Mouse (Mus musculus): Measurements from ENCODE around the gene Zfp790. TPM values are rescaled to one million over a fixed set of nuclear protein-coding genes. Genes with fewer than 3 reads are reported as not detected.
"Not testable (repeated sequence)": the region's sequence is repeated elsewhere in the genome, so short reads cannot be mapped to it uniquely, and the experiment has no call there.

The Zfp790 gene
- polyA plus RNA-seq, 1 experiment from 2014 or later = 18.1 TPM

GRCm38 (mm10) chr7:29852831-29853218 lies 36.9 kb downstream of the Zfp790 start:
- peaks cover 7% of the 10 kb centered on the region for H3K4me1 ChIP-seq
- H3K9ac ChIP-seq = peak overlapping the region; percentile 76
- peak overlapping the region; percentile 65 for H3K4me3 ChIP-seq
- no peaks in the 10 kb centered on the region for H3K9me3 ChIP-seq
- H3K27ac ChIP-seq = no peak overlapping the region
- peak overlapping the region; percentile 77 for H3K4me2 ChIP-seq
- 0 out of 2 replicates have a peak, but pooled peaks have one; percentile 11 for ATAC-seq (ENCODE audit: insufficient number of reproducible peaks, insufficient read depth, low FRiP score, low TSS enrichment, low read depth)
- H3K27me3 ChIP-seq = no peaks in the 10 kb centered on the region
- 55% methylated on average over 9 of the region's 9 CpGs for WGBS
- H3K36me3 ChIP-seq = peaks cover 28% of the 10 kb centered on the region

DNA sequence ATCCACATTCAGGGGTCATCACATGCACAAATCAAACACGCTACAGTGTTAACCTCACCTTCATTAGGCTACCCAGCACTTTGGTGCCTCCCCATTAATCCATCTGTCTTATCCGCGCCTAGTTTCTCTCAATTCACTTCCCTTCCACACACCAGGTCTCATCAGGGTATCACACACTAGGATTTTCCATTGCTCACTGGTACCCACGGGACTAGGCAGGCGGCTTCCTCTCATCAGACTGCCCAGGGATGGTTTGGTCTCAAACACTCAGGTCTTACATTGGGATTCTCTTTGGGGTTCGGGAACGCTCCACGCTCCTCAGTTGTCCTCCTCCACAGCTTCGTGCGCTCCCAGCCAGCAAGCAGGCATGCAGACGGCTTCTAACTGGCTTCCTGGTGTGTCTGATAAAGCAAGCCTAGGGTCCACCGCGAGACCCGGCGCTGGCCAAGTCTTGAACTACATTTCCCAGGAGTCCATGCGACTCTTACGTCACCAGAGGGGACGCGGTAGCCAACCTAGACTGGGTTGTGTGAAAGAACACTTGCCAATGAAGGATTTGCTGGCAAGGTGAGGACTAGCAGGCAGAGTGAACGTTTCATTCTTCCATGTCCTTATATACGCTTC lies 37.4 kb downstream of the Zfp790 start, which contains the start of gene Zfp940:
Zfp940 (minus strand) TSS at position 451 of the 624 bp plus-strand sequence.
- Histone ChIP-seq H3K9ac (peak within 1 kb of the TSS; percentile 76), H3K27ac (0 out of 2 replicates have a peak within 1 kb of the TSS, but pooled peaks have one; percentile 51), H3K4me1 (peaks cover 7% of the 10 kb centered on the region), H3K36me3 (peaks cover 26% of the 10 kb centered on the region), H3K9me3 (no peaks in the 10 kb centered on the region), H3K27me3 (no peaks in the 10 kb centered on the region), H3K4me3 (peak within 1 kb of the TSS; percentile 65), H3K4me2 (peak within 1 kb of the TSS; percentile 77)
- WGBS = 1% methylated on average over 21 of the region's 21 CpGs
- ATAC-seq (ENCODE audit: insufficient number of reproducible peaks, insufficient read depth, low FRiP score, low TSS enrichment, low read depth) = peak; percentile 95

DNA sequence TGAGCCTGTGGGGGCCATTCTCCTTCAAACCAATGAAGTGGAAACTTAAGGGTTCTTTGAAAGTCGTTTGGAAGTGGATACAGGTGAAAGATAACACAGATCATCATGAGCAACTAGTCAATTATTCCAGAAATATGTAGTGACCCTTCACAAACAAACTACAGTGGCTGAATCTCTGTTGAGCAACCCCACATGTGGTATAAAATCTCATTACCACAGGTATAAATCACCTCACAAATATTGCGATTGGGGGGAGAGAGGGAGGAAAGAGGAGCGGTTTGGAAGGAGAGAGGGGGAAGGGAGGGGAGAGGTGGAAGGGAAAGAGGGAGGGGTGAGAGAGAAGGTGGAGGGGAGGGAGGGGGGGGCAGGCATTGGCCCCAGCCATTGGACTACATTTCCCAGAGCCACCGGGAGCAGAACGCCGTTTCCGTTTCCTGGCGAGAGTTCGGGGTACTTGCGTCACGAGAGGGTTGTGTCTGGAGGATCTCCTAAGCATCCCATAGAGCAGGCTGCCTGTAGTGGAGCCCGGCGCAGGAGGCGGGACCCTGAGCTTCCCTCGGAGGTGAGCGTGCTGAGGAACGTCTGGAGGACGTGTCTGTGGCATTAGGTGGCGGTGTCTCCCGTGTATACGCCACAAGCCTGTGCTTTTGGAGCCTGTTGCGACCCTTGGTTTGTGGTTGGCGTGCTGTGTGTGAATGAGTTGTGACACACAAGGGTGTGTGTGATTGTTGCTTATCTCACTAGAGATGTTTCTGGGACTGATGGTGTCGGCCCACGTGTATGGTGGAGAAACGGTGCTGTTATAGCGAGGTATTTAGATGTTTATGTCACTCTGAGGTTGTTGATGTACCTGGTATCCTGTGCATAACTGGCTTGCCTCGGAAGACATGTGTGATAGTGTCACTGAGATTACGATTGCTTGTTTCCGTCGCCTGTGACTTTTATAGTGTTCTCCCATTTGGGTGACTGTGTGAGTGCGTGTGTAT lies 43.9 kb downstream of the Zfp790 start, which contains the start of gene Zfp420:
Zfp420 (plus strand) TSS at position 448 of the 986 bp plus-strand sequence.
- H3K4me2 ChIP-seq = peak within 1 kb of the TSS; percentile 76
- peaks cover 6% of the 10 kb centered on the region for H3K4me1 ChIP-seq
- H3K9ac ChIP-seq = peak within 1 kb of the TSS; percentile 76
- WGBS = 4% methylated on average over 32 of the region's 32 CpGs
- no peak within 1 kb of the TSS for H3K27ac ChIP-seq
- H3K27me3 ChIP-seq = no peaks in the 10 kb centered on the region
- peak within 1 kb of the TSS; percentile 66 for H3K4me3 ChIP-seq
- ATAC-seq (ENCODE audit: insufficient number of reproducible peaks, insufficient read depth, low FRiP score, low TSS enrichment, low read depth) = peak; percentile 96
- no peaks in the 10 kb centered on the region for H3K9me3 ChIP-seq
- peaks cover 6% of the 10 kb centered on the region for H3K36me3 ChIP-seq

GRCm38 (mm10) chr7:29861660-29862059 lies 45.7 kb downstream of the Zfp790 start:
- Histone ChIP-seq H3K4me1 (peaks cover 6% of the 10 kb centered on the region), H3K4me2 (no peak overlapping the region)
- 86% methylated on average over 7 of the region's 7 CpGs for WGBS

DNA sequence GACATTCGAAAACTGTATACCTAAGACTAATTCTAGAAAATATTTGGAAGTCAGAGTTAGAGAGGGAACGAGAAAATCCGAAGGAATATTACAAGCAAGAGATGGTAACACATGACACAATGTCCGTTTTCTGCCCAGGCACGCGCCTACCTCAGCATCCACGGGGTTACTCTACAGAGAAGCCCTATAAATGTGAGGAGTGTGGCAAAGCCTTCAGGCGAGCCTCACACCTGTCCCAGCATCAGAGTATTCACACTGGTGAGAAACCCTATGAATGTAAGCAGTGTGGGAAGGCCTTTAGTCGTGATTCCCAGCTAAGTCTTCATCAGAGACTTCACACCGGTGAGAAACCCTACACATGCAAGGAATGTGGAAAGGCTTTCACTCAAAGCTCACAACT lies 58.3 kb downstream of the Zfp790 start:
- ATAC-seq (ENCODE audit: insufficient number of reproducible peaks, insufficient read depth, low FRiP score, low TSS enrichment, low read depth) = no peak
- Histone ChIP-seq H3K9ac (no peak overlapping the region), H3K4me2 (no peak overlapping the region), H3K9me3 (peaks cover 37% of the 10 kb centered on the region), H3K4me1 (no peaks in the 10 kb centered on the region), H3K27me3 (no peaks in the 10 kb centered on the region), H3K4me3 (no peak overlapping the region), H3K36me3 (peaks cover 60% of the 10 kb centered on the region), H3K27ac (no peak overlapping the region)
- 96% methylated on average over 10 of the region's 10 CpGs for WGBS

More at GRCm38 (mm10) chr7:29861660-29862059, 45.7 kb downstream of the Zfp790 start:
- peaks cover 6% of the 10 kb centered on the region for H3K36me3 ChIP-seq
- no peak for ATAC-seq (ENCODE audit: insufficient number of reproducible peaks, insufficient read depth, low FRiP score, low TSS enrichment, low read depth)
- H3K27me3 ChIP-seq = no peaks in the 10 kb centered on the region
- H3K4me3 ChIP-seq = no peak overlapping the region
- H3K9ac ChIP-seq = no peak overlapping the region
- no peak overlapping the region for H3K27ac ChIP-seq
- no peaks in the 10 kb centered on the region for H3K9me3 ChIP-seq

DNA sequence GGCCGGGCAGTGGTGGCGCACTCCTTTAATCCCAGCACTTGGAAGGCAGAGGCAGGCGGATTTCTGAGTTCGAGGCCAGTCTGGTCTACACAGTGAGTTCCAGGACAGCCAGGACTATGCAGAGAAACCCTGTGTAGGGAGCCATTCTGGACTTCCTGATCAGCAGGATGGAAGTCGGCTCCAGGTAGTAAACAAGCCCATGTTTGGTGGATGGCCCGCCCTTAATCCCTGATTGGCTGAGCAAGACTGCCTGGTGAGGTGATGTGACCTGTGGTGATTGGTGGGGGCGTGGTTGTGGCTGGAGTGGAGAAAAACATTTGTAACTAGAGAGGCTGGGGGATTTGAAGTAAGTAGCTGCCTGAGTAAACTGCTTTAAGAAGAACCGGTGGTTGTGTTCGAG lies 61.6 kb downstream of the Zfp790 start:
- not testable (repeated sequence) for ATAC-seq (ENCODE audit: insufficient number of reproducible peaks, insufficient read depth, low FRiP score, low TSS enrichment, low read depth)

DNA sequence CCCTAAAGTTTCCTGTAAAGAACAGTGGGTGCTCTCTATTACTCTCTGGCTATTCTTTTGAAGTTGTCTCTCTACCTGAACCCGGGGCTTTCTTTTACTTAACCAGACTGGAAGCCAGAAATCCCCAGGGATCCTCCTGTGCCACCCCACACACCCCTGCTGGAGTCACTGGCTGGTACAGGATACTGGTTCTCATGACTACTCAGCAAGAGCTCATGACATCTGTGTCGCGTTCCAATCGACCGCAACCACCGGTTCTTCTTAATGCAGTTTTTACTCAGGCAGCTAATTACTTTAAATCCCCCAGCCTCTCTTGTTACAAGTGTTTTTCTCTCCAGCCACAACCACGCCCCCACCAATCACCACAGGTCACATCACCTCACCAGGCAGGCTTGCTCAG lies 64.1 kb downstream of the Zfp790 start:
- no peak overlapping the region for H3K9ac ChIP-seq
- H3K9me3 ChIP-seq = peaks cover 24% of the 10 kb centered on the region
- no peaks in the 10 kb centered on the region for H3K4me1 ChIP-seq
- WGBS = 31% methylated on average over 7 of the region's 7 CpGs
- H3K36me3 ChIP-seq = peaks cover 29% of the 10 kb centered on the region
- no peak overlapping the region for H3K4me3 ChIP-seq
- no peak for ATAC-seq (ENCODE audit: insufficient number of reproducible peaks, insufficient read depth, low FRiP score, low TSS enrichment, low read depth)
- no peak overlapping the region for H3K4me2 ChIP-seq
- no peak overlapping the region for H3K27ac ChIP-seq
- no peaks in the 10 kb centered on the region for H3K27me3 ChIP-seq

More for the DNA sequence above, 61.6 kb downstream of the Zfp790 start:
- not testable (repeated sequence) for H3K27ac ChIP-seq, H3K4me2 ChIP-seq, H3K27me3 ChIP-seq, H3K4me1 ChIP-seq, H3K4me3 ChIP-seq, H3K9ac ChIP-seq
- Histone ChIP-seq H3K36me3 (peaks cover 47% of the 10 kb centered on the region), H3K9me3 (peaks cover 28% of the 10 kb centered on the region)
- 91% methylated on average over 9 of the region's 9 CpGs for WGBS

MicroRNAs within 50 kb of the gene (microRNA counts, 519-probe panel; counts per million panel counts)
- microRNA mmu-miR-1964 = 2,327 counts per million, percentile 57 among the panel's probes with 10 or more counts

Small RNA genes lying within 50 kb of the gene (microRNA-seq; reads per million reads assigned to microRNA genes)
- 2.6 reads per million, percentile 9 among the genes with 10 or more reads in this experiment for gene Mir1964

Other genes with a start within 250 kb of the Zfp790 start
- not detected in 2 replicates for gene Catsperg2, start 89.1 kb upstream of the Zfp790 start, polyA plus RNA-seq (2015; fragmentation: Nextera tagmentation; extraction: Ambion mirVana)
- 12.8 and 16.3 TPM in 2 replicates for gene Zfp84, start 47.6 kb upstream of the Zfp790 start, polyA plus RNA-seq (2015; fragmentation: Nextera tagmentation; extraction: Ambion mirVana)
- 10.8 and 11.7 TPM in 2 replicates for gene Zfp30, start 32.1 kb upstream of the Zfp790 start, polyA plus RNA-seq (2015; fragmentation: Nextera tagmentation; extraction: Ambion mirVana)
- gene Zfp940, start 37.6 kb downstream of the Zfp790 start, polyA plus RNA-seq (2015; fragmentation: Nextera tagmentation; extraction: Ambion mirVana) = 6.3 and 7.4 TPM in 2 replicates
- 9.3 and 11.7 TPM in 2 replicates for gene Zfp420, start 43.9 kb downstream of the Zfp790 start, polyA plus RNA-seq (2015; fragmentation: Nextera tagmentation; extraction: Ambion mirVana)
- gene Zfp27, start 90.5 kb downstream of the Zfp790 start, polyA plus RNA-seq (2015; fragmentation: Nextera tagmentation; extraction: Ambion mirVana) = 12.5 and 13.8 TPM in 2 replicates
- 6.0 and 8.2 TPM in 2 replicates for gene Zfp383, start 92.1 kb downstream of the Zfp790 start, polyA plus RNA-seq (2015; fragmentation: Nextera tagmentation; extraction: Ambion mirVana)
- 14.9 and 16.0 TPM in 2 replicates for gene Zfp74, start 138.0 kb downstream of the Zfp790 start, polyA plus RNA-seq (2015; fragmentation: Nextera tagmentation; extraction: Ambion mirVana)
- gene Zfp568, start 167.8 kb downstream of the Zfp790 start, polyA plus RNA-seq (2015; fragmentation: Nextera tagmentation; extraction: Ambion mirVana) = 13.3 and 17.5 TPM in 2 replicates
- 5.5 and 7.1 TPM in 2 replicates for gene Zfp14, start 235.3 kb downstream of the Zfp790 start, polyA plus RNA-seq (2015; fragmentation: Nextera tagmentation; extraction: Ambion mirVana)